Comparison of ENCODE assay signal across 15 mouse cellular contexts in the genomic region with DNA sequence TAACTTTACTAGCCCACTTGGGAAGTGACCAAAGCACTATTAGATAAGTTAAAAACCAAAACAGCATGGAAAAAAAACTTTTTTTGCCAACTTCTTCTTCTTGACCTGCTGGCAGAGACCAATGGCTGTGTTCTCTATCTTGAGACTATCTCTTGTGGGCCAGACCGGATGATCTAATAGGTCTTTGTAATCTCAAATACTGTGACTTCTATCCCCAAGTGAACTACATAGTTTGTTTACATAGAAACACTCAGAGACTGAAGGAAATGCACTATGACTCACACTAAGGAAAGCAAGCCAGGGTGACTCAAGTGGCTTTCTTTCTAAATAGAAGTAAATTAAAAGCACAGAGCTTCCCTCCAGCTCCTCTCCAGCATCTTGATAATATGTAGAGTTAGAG.
A peak's percentile ranks its signal among the peaks of the same experiment; 100 is the strongest.
DNase-seq lines count a peak whose midpoint lies in the region; ATAC-seq and TF ChIP-seq lines count a peak whose summit lies in the region.
"Had no signal": no experiment of that assay in that cellular context is flagged by ENCODE, and none has a peak within 500 bp of the region (broad histone marks: within the 10 kb centered on the region; RNA-seq: fewer than 3 reads in every experiment).

No protein-coding gene starts in this region.

- H3K27ac ChIP-seq in heart, embryonic 11.5 days (ENCODE audit: low read depth, low read length): no peak overlapping the region
- H3K27ac ChIP-seq in lung, postnatal 0 days (ENCODE audit: low read length): no peak overlapping the region
- H3K27ac ChIP-seq in forebrain, embryonic 10.5 days: no peak overlapping the region
- H3K27ac ChIP-seq: embryonic facial prominence, embryonic 15.5 days; hindbrain, embryonic 13.5 days; limb, embryonic 15.5 days had no signal

- H3K4me1 ChIP-seq in heart, embryonic 11.5 days (ENCODE audit: control insufficient read depth, insufficient read depth, low read length): no peaks in the 10 kb centered on the region
- H3K4me1 ChIP-seq in lung, postnatal 0 days (ENCODE audit: insufficient read depth, low read depth, low read length): no peaks in the 10 kb centered on the region
- H3K4me1 ChIP-seq in forebrain, embryonic 10.5 days: no peaks in the 10 kb centered on the region
- H3K4me1 ChIP-seq: embryonic facial prominence, embryonic 15.5 days had no signal

- no peaks in the 10 kb centered on the region for H3K9me3 ChIP-seq in heart, embryonic 11.5 days (replicated peaks; ENCODE audit: control insufficient read depth, low read length)
- H3K9me3 ChIP-seq in lung, postnatal 0 days (ENCODE audit: low read length): no peaks in the 10 kb centered on the region
- H3K9me3 ChIP-seq in forebrain, embryonic 10.5 days: no peaks in the 10 kb centered on the region
- H3K9me3 ChIP-seq: embryonic facial prominence, embryonic 15.5 days; hindbrain, embryonic 13.5 days; limb, embryonic 15.5 days had no signal

- TF ChIP-seq EP300 in lung, postnatal 0 days (IDR thresholded peaks at IDR 0.05): no peak

- no peak for ATAC-seq in heart, embryonic 11.5 days (replicated peaks; ENCODE audit: insufficient number of reproducible peaks, low FRiP score, low TSS enrichment)
- peak; percentile 62 for ATAC-seq in lung, postnatal 0 days
- ATAC-seq: forebrain, postnatal 0 days; midbrain, embryonic 16.5 days had no signal

- H3K4me2 ChIP-seq in heart, embryonic 11.5 days: no peak overlapping the region
- H3K4me2 ChIP-seq in lung, postnatal 0 days (replicated peaks; ENCODE audit: low read depth, low read length): no peak overlapping the region
- H3K4me2 ChIP-seq: embryonic facial prominence, embryonic 15.5 days; hindbrain, embryonic 13.5 days; limb, embryonic 15.5 days had no signal

- no peaks in the 10 kb centered on the region for H3K27me3 ChIP-seq in heart, embryonic 11.5 days (ENCODE audit: control insufficient read depth, insufficient read depth, low read length)
- no peaks in the 10 kb centered on the region for H3K27me3 ChIP-seq in lung, postnatal 0 days (replicated peaks; ENCODE audit: insufficient read depth, low read length)
- H3K27me3 ChIP-seq in forebrain, embryonic 10.5 days (ENCODE audit: poor library complexity, severe bottlenecking): no peaks in the 10 kb centered on the region
- H3K27me3 ChIP-seq: embryonic facial prominence, embryonic 15.5 days; hindbrain, embryonic 13.5 days; limb, embryonic 15.5 days had no signal

- H3K36me3 ChIP-seq in heart, embryonic 11.5 days (ENCODE audit: control insufficient read depth, insufficient read depth, low read length): no peaks in the 10 kb centered on the region
- no peaks in the 10 kb centered on the region for H3K36me3 ChIP-seq in lung, postnatal 0 days (ENCODE audit: insufficient read depth, low read length)
- no peaks in the 10 kb centered on the region for H3K36me3 ChIP-seq in forebrain, embryonic 10.5 days (replicated peaks)
- H3K36me3 ChIP-seq: embryonic facial prominence, embryonic 15.5 days; hindbrain, embryonic 13.5 days; limb, embryonic 15.5 days had no signal

- WGBS in heart, embryonic 11.5 days (ENCODE audit: insufficient replicate concordance): 51% methylated on average over 1 of the region's 1 CpGs
- WGBS in lung, postnatal 0 days: 35% methylated on average over 1 of the region's 1 CpGs
- WGBS in forebrain, embryonic 10.5 days: 90% methylated on average over 1 of the region's 1 CpGs

- H3K9ac ChIP-seq in heart, embryonic 11.5 days (ENCODE audit: low read depth, low read length): no peak overlapping the region
- no peak overlapping the region for H3K9ac ChIP-seq in lung, postnatal 0 days (replicated peaks; ENCODE audit: low read depth)
- H3K9ac ChIP-seq: embryonic facial prominence, embryonic 15.5 days; forebrain, postnatal 0 days; hindbrain, embryonic 13.5 days; limb, embryonic 15.5 days had no signal

- no peak overlapping the region for H3K4me3 ChIP-seq in heart, embryonic 11.5 days (ENCODE audit: low read depth, low read length)
- no peak overlapping the region for H3K4me3 ChIP-seq in lung, postnatal 0 days (ENCODE audit: low read depth, low read length)
- no peak overlapping the region for H3K4me3 ChIP-seq in forebrain, embryonic 10.5 days
- H3K4me3 ChIP-seq: embryonic facial prominence, embryonic 15.5 days; hindbrain, embryonic 13.5 days; limb, embryonic 15.5 days had no signal

- no peak for TF ChIP-seq CTCF in lung, postnatal 0 days (IDR thresholded peaks at IDR 0.05)

- DNase-seq in heart, adult 11 months: peak; percentile 95
- peak; percentile 68 for DNase-seq in lung, postnatal 0 days (ENCODE audit: low spot score)
- no peak for DNase-seq in lung, postnatal 4 days
- DNase-seq in brain, adult 2 months (ENCODE audit: low read depth, low spot score): peak; percentile 74
- peak; percentile 79 for DNase-seq in skeletal muscle tissue, adult 2 months (ENCODE audit: low read depth, low spot score)
- DNase-seq in spleen, adult 12 weeks (ENCODE audit: low spot score): no peak
- DNase-seq in forebrain, embryonic 10.5 days (ENCODE audit: extremely low spot score, low spot score): no peak
- DNase-seq: adrenal gland, postnatal 36 days; forebrain, postnatal 0 days; layer of hippocampus, postnatal 36 days had no signal

Comparison
In these comparisons a context has a peak if more than half of its experiments do, and no peak if none do; other contexts are left out.
1. DNase-seq: peak in heart, adult 11 months (single experiment), lung, postnatal 0 days (single experiment), brain, adult 2 months (single experiment) and skeletal muscle tissue, adult 2 months (single experiment); none in lung, postnatal 4 days (0 of 2), spleen, adult 12 weeks (single experiment) and forebrain, embryonic 10.5 days (single experiment).